15 mouse cellular contexts compared by ENCODE assay signal in genomic region chr2:4254083-4254482, GRCm38 (mm10).
A peak's percentile ranks its signal among the peaks of the same experiment; 100 is the strongest.
DNase-seq lines count a peak whose midpoint lies in the region; ATAC-seq and TF ChIP-seq lines count a peak whose summit lies in the region.
"Had no signal": no experiment of that assay in that cellular context is flagged by ENCODE, and none has a peak within 500 bp of the region (broad histone marks: within the 10 kb centered on the region; RNA-seq: fewer than 3 reads in every experiment).

No protein-coding gene starts in this region.

- H3K36me3 ChIP-seq in heart, embryonic 10.5 days: no peaks in the 10 kb centered on the region
- no peaks in the 10 kb centered on the region for H3K36me3 ChIP-seq in heart, postnatal 0 days (replicated peaks; ENCODE audit: control insufficient read depth, insufficient read depth, low read length)
- H3K36me3 ChIP-seq in limb, embryonic 14.5 days (ENCODE audit: control insufficient read depth, insufficient read depth, low read length): no peaks in the 10 kb centered on the region
- no peaks in the 10 kb centered on the region for H3K36me3 ChIP-seq in kidney, adult 2 months (ENCODE audit: control insufficient read depth, insufficient read depth, low read length)
- H3K36me3 ChIP-seq: embryonic facial prominence, embryonic 13.5 days; embryonic facial prominence, embryonic 15.5 days; forebrain, embryonic 10.5 days; forebrain, embryonic 12.5 days had no signal

- TF ChIP-seq CTCF in heart, postnatal 0 days (IDR thresholded peaks at IDR 0.05; ENCODE audit: low read depth): no peak
- no peak for TF ChIP-seq CTCF in kidney, adult 2 months (conservative IDR thresholded peaks at IDR 0.05; ENCODE audit: insufficient read depth, insufficient read length, low read depth, low read length)

- H3K9ac ChIP-seq in heart, postnatal 0 days (replicated peaks; ENCODE audit: low read depth, low read length): no peak overlapping the region
- no peak overlapping the region for H3K9ac ChIP-seq in limb, embryonic 14.5 days (ENCODE audit: low read depth, low read length, severe bottlenecking)
- H3K9ac ChIP-seq: embryonic facial prominence, embryonic 13.5 days; embryonic facial prominence, embryonic 15.5 days; forebrain, embryonic 12.5 days had no signal

- H3K4me2 ChIP-seq in heart, postnatal 0 days (ENCODE audit: low read depth, low read length): no peak overlapping the region
- H3K4me2 ChIP-seq in limb, embryonic 14.5 days (replicated peaks; ENCODE audit: low read depth, low read length, severe bottlenecking): no peak overlapping the region
- H3K4me2 ChIP-seq: embryonic facial prominence, embryonic 13.5 days; embryonic facial prominence, embryonic 15.5 days; forebrain, embryonic 12.5 days had no signal

- H3K4me3 ChIP-seq in heart, embryonic 10.5 days: no peak overlapping the region
- H3K4me3 ChIP-seq in heart, postnatal 0 days (ENCODE audit: low read depth, low read length): no peak overlapping the region
- no peak overlapping the region for H3K4me3 ChIP-seq in limb, embryonic 14.5 days (replicated peaks; ENCODE audit: low read length)
- H3K4me3 ChIP-seq in kidney, adult 2 months (ENCODE audit: insufficient read depth, low read depth, low read length): no peak overlapping the region
- H3K4me3 ChIP-seq: embryonic facial prominence, embryonic 13.5 days; embryonic facial prominence, embryonic 15.5 days; erythroblast, embryonic 14.5 days; forebrain, embryonic 10.5 days; forebrain, embryonic 12.5 days had no signal

- H3K9me3 ChIP-seq in heart, embryonic 10.5 days: no peaks in the 10 kb centered on the region
- no peaks in the 10 kb centered on the region for H3K9me3 ChIP-seq in heart, postnatal 0 days (replicated peaks; ENCODE audit: control insufficient read depth, low read length)
- H3K9me3 ChIP-seq in limb, embryonic 14.5 days (ENCODE audit: control insufficient read depth, low read length): no peaks in the 10 kb centered on the region
- H3K9me3 ChIP-seq: embryonic facial prominence, embryonic 13.5 days; embryonic facial prominence, embryonic 15.5 days; forebrain, embryonic 10.5 days; forebrain, embryonic 12.5 days had no signal

- no peaks in the 10 kb centered on the region for H3K27me3 ChIP-seq in heart, embryonic 10.5 days (ENCODE audit: insufficient read depth, poor library complexity, severe bottlenecking)
- no peaks in the 10 kb centered on the region for H3K27me3 ChIP-seq in heart, postnatal 0 days (ENCODE audit: control insufficient read depth, insufficient read depth, low read length)
- no peaks in the 10 kb centered on the region for H3K27me3 ChIP-seq in limb, embryonic 14.5 days (ENCODE audit: control insufficient read depth, insufficient read depth, low read length)
- H3K27me3 ChIP-seq in kidney, adult 2 months (replicated peaks; ENCODE audit: control insufficient read depth, insufficient read depth, low read length): no peaks in the 10 kb centered on the region
- H3K27me3 ChIP-seq: embryonic facial prominence, embryonic 13.5 days; embryonic facial prominence, embryonic 15.5 days; forebrain, embryonic 12.5 days had no signal

- no peak for DNase-seq in heart, embryonic 10.5 days (ENCODE audit: low spot score)
- no peak for DNase-seq in heart, adult 9 months (ENCODE audit: low spot score in 2 of 2)
- no peak for DNase-seq in heart, postnatal 0 days (ENCODE audit: low spot score)
- no peak for DNase-seq in heart, postnatal 36 days
- DNase-seq in limb, embryonic 14.5 days (ENCODE audit: low spot score): no peak
- no peak for DNase-seq in kidney, adult 2 months
- DNase-seq: cerebellum, adult 11 months; cerebellum, adult 8-10 months; cerebellum, adult 9-11 months had no signal

- intact Hi-C loops in heart, postnatal 36 days (cut with DNase I): no loop called here

- TF ChIP-seq POLR2A in limb, embryonic 14.5 days (IDR thresholded peaks at IDR 0.05; ENCODE audit: borderline replicate concordance, extremely low read depth, insufficient read depth, insufficient read length): no peak
- no peak for TF ChIP-seq POLR2A in kidney, adult 2 months (IDR thresholded peaks at IDR 0.05; ENCODE audit: low read depth, low read length)

- peak overlapping the region; percentile 76; the same call in 1 of the 2 replicates for H3K27ac ChIP-seq in heart, embryonic 10.5 days
- H3K27ac ChIP-seq in heart, postnatal 0 days (ENCODE audit: low read depth): peak overlapping the region; percentile 94; the same call in 1 of the 2 replicates
- no peak overlapping the region for H3K27ac ChIP-seq in limb, embryonic 14.5 days (replicated peaks; ENCODE audit: low read depth, low read length)
- H3K27ac ChIP-seq in kidney, adult 2 months (ENCODE audit: insufficient read depth, low read depth, low read length): no peak overlapping the region
- H3K27ac ChIP-seq: forebrain, embryonic 12.5 days had no signal

- 82% methylated on average over 5 of the region's 5 CpGs for WGBS in heart, embryonic 10.5 days
- WGBS in heart, postnatal 0 days: 78% methylated on average over 5 of the region's 5 CpGs
- 34% methylated on average over 5 of the region's 5 CpGs for WGBS in limb, embryonic 14.5 days
- 83% methylated on average over 5 of the region's 5 CpGs for WGBS in kidney, adult 2 months

- no peak for ATAC-seq in heart, postnatal 0 days (ENCODE audit: insufficient read depth, low read depth)
- peak; percentile 56; the same call in 1 of the 2 replicates for ATAC-seq in limb, embryonic 14.5 days (ENCODE audit: low FRiP score, low read depth)
- ATAC-seq: forebrain, embryonic 14.5 days had no signal

- TF ChIP-seq EP300 in heart, postnatal 0 days (IDR thresholded peaks at IDR 0.05; ENCODE audit: low read depth): no peak

- H3K4me1 ChIP-seq in heart, embryonic 10.5 days: peaks cover 23% of the 10 kb centered on the region
- H3K4me1 ChIP-seq in heart, postnatal 0 days (ENCODE audit: control insufficient read depth, insufficient read depth): peaks cover 18% of the 10 kb centered on the region
- H3K4me1 ChIP-seq in limb, embryonic 14.5 days (ENCODE audit: control insufficient read depth, insufficient read depth, low read length): peaks cover 26% of the 10 kb centered on the region
- no peaks in the 10 kb centered on the region for H3K4me1 ChIP-seq in kidney, adult 2 months (ENCODE audit: control insufficient read depth, insufficient read depth, low read length)

Comparison
In these comparisons a context has a peak if more than half of its experiments do, and no peak if none do; other contexts are left out.
1. H3K27ac ChIP-seq: peak in heart, embryonic 10.5 days (single experiment) and heart, postnatal 0 days (single experiment); none in limb, embryonic 14.5 days (single experiment) and kidney, adult 2 months (single experiment).